Mouse (Mus musculus): ENCODE results near the gene Cib2. TPM values are rescaled to one million over a fixed set of nuclear protein-coding genes. Genes with fewer than 3 reads are reported as not detected.

Cib2 gene
- polyA plus RNA-seq, 1 experiment from 2014 or later = 11.6 TPM

- Histone ChIP-seq H3K27ac (no peak overlapping the region), H3K9me3 (no peaks in the 10 kb centered on the region), H3K4me1 (no peaks in the 10 kb centered on the region), H3K9ac (no peak overlapping the region), H3K36me3 (no peaks in the 10 kb centered on the region), H3K4me3 (no peak overlapping the region), H3K27me3 (no peaks in the 10 kb centered on the region), H3K4me2 (no peak overlapping the region)
- WGBS = 57% methylated on average over 5 of the region's 5 CpGs
- no peak for ATAC-seq (ENCODE audit: borderline replicate concordance, extremely low read depth, low FRiP score, low TSS enrichment)
Observed at GRCm38 (mm10) chr9:54540801-54541200, 19.2 kb downstream of the Cib2 start.

- Histone ChIP-seq H3K4me1 (no peaks in the 10 kb centered on the region), H3K4me2 (no peak within 1 kb of the TSS), H3K36me3 (no peaks in the 10 kb centered on the region), H3K27ac (no peak within 1 kb of the TSS), H3K4me3 (no peak within 1 kb of the TSS), H3K27me3 (no peaks in the 10 kb centered on the region), H3K9ac (no peak within 1 kb of the TSS), H3K9me3 (no peaks in the 10 kb centered on the region)
- WGBS = 84% methylated on average over 14 of the region's 14 CpGs
- no peak for ATAC-seq (ENCODE audit: borderline replicate concordance, extremely low read depth, low FRiP score, low TSS enrichment)
Observed at GRCm38 (mm10) chr9:54538684-54539083, 21.3 kb downstream of the Cib2 start, which contains the start of gene Sh2d7. TSS of gene Sh2d7 (plus strand) at chr9:54538984.

- WGBS = 89% methylated on average over 3 of the region's 3 CpGs
- H3K9me3 ChIP-seq = no peaks in the 10 kb centered on the region
Observed at GRCm38 (mm10) chr9:54538244-54538643, 21.8 kb downstream of the Cib2 start.

GRCm38 (mm10) chr9:54537480-54537879, 22.5 kb downstream of the Cib2 start:
- no peaks in the 10 kb centered on the region for H3K27me3 ChIP-seq
- H3K4me2 ChIP-seq = no peak overlapping the region
- no peak overlapping the region for H3K27ac ChIP-seq
- H3K4me3 ChIP-seq = no peak overlapping the region
- no peaks in the 10 kb centered on the region for H3K4me1 ChIP-seq
- ATAC-seq (ENCODE audit: borderline replicate concordance, extremely low read depth, low FRiP score, low TSS enrichment) = no peak
- no peak overlapping the region for H3K9ac ChIP-seq
- 78% methylated on average over 3 of the region's 3 CpGs for WGBS
- H3K36me3 ChIP-seq = no peaks in the 10 kb centered on the region
- no peaks in the 10 kb centered on the region for H3K9me3 ChIP-seq

More at GRCm38 (mm10) chr9:54538244-54538643, 21.8 kb downstream of the Cib2 start:
- Histone ChIP-seq H3K27me3 (no peaks in the 10 kb centered on the region), H3K27ac (no peak overlapping the region), H3K4me1 (no peaks in the 10 kb centered on the region), H3K4me3 (no peak overlapping the region), H3K9ac (no peak overlapping the region), H3K36me3 (no peaks in the 10 kb centered on the region), H3K4me2 (no peak overlapping the region)
- ATAC-seq (ENCODE audit: borderline replicate concordance, extremely low read depth, low FRiP score, low TSS enrichment) = no peak

GRCm38 (mm10) chr9:54537030-54537429, 23.0 kb downstream of the Cib2 start:
- Histone ChIP-seq H3K4me1 (no peaks in the 10 kb centered on the region), H3K4me2 (no peak overlapping the region), H3K27me3 (no peaks in the 10 kb centered on the region), H3K36me3 (no peaks in the 10 kb centered on the region), H3K9me3 (no peaks in the 10 kb centered on the region), H3K9ac (no peak overlapping the region), H3K27ac (no peak overlapping the region), H3K4me3 (no peak overlapping the region)
- ATAC-seq (ENCODE audit: borderline replicate concordance, extremely low read depth, low FRiP score, low TSS enrichment) = no peak
- 40% methylated on average over 4 of the region's 4 CpGs for WGBS

GRCm38 (mm10) chr9:54536236-54536635, 23.8 kb downstream of the Cib2 start:
- no peaks in the 10 kb centered on the region for H3K9me3 ChIP-seq
- H3K27me3 ChIP-seq = no peaks in the 10 kb centered on the region
- H3K4me2 ChIP-seq = no peak overlapping the region
- WGBS = 76% methylated on average over 7 of the region's 7 CpGs
- H3K9ac ChIP-seq = no peak overlapping the region
- no peak for ATAC-seq (ENCODE audit: borderline replicate concordance, extremely low read depth, low FRiP score, low TSS enrichment)
- H3K27ac ChIP-seq = no peak overlapping the region
- no peak overlapping the region for H3K4me3 ChIP-seq
- H3K36me3 ChIP-seq = no peaks in the 10 kb centered on the region
- no peaks in the 10 kb centered on the region for H3K4me1 ChIP-seq

GRCm38 (mm10) chr9:54533975-54534374, 26.0 kb downstream of the Cib2 start:
- Histone ChIP-seq H3K27me3 (no peaks in the 10 kb centered on the region), H3K27ac (no peak overlapping the region), H3K9ac (no peak overlapping the region), H3K4me2 (no peak overlapping the region), H3K4me3 (no peak overlapping the region), H3K36me3 (no peaks in the 10 kb centered on the region), H3K4me1 (no peaks in the 10 kb centered on the region), H3K9me3 (no peaks in the 10 kb centered on the region)
- ATAC-seq (ENCODE audit: borderline replicate concordance, extremely low read depth, low FRiP score, low TSS enrichment) = peak; percentile 62
- 42% methylated on average over 5 of the region's 5 CpGs for WGBS

- H3K27me3 ChIP-seq = no peaks in the 10 kb centered on the region
- no peak overlapping the region for H3K9ac ChIP-seq
- 74% methylated on average over 2 of the region's 2 CpGs for WGBS
- no peak overlapping the region for H3K4me3 ChIP-seq
- ATAC-seq (ENCODE audit: borderline replicate concordance, extremely low read depth, low FRiP score, low TSS enrichment) = no peak
- H3K9me3 ChIP-seq = no peaks in the 10 kb centered on the region
- no peak overlapping the region for H3K27ac ChIP-seq
- H3K4me1 ChIP-seq = no peaks in the 10 kb centered on the region
- no peak overlapping the region for H3K4me2 ChIP-seq
- H3K36me3 ChIP-seq = no peaks in the 10 kb centered on the region
Observed at GRCm38 (mm10) chr9:54532926-54533325, 27.1 kb downstream of the Cib2 start.

- Histone ChIP-seq H3K27me3 (no peaks in the 10 kb centered on the region), H3K36me3 (no peaks in the 10 kb centered on the region)
Observed at GRCm38 (mm10) chr9:54531421-54531820, 28.6 kb downstream of the Cib2 start.

GRCm38 (mm10) chr9:54530836-54531235, 29.2 kb downstream of the Cib2 start:
- H3K4me2 ChIP-seq = no peak overlapping the region
- no peak overlapping the region for H3K9ac ChIP-seq
- ATAC-seq (ENCODE audit: borderline replicate concordance, extremely low read depth, low FRiP score, low TSS enrichment) = no peak
- H3K4me1 ChIP-seq = no peaks in the 10 kb centered on the region
- no peaks in the 10 kb centered on the region for H3K9me3 ChIP-seq
- H3K27ac ChIP-seq = no peak overlapping the region
- H3K36me3 ChIP-seq = no peaks in the 10 kb centered on the region
- WGBS = 85% methylated on average over 6 of the region's 6 CpGs
- no peak overlapping the region for H3K4me3 ChIP-seq
- no peaks in the 10 kb centered on the region for H3K27me3 ChIP-seq

More at GRCm38 (mm10) chr9:54531421-54531820, 28.6 kb downstream of the Cib2 start:
- no peak for ATAC-seq (ENCODE audit: borderline replicate concordance, extremely low read depth, low FRiP score, low TSS enrichment)
- H3K27ac ChIP-seq = no peak overlapping the region
- no peaks in the 10 kb centered on the region for H3K4me1 ChIP-seq
- no peak overlapping the region for H3K4me3 ChIP-seq
- H3K9me3 ChIP-seq = no peaks in the 10 kb centered on the region
- H3K4me2 ChIP-seq = no peak overlapping the region
- H3K9ac ChIP-seq = no peak overlapping the region

- Histone ChIP-seq H3K4me2 (no peak overlapping the region), H3K9me3 (no peaks in the 10 kb centered on the region), H3K9ac (no peak overlapping the region), H3K4me3 (no peak overlapping the region), H3K27ac (no peak overlapping the region), H3K36me3 (no peaks in the 10 kb centered on the region), H3K27me3 (no peaks in the 10 kb centered on the region), H3K4me1 (no peaks in the 10 kb centered on the region)
- no peak for ATAC-seq (ENCODE audit: borderline replicate concordance, extremely low read depth, low FRiP score, low TSS enrichment)
- 63% methylated on average over 2 of the region's 2 CpGs for WGBS
Observed at GRCm38 (mm10) chr9:54529950-54530349, 30.1 kb downstream of the Cib2 start.

GRCm38 (mm10) chr9:54527694-54528093, 32.3 kb downstream of the Cib2 start:
- H3K27ac ChIP-seq = no peak overlapping the region
- H3K4me1 ChIP-seq = no peaks in the 10 kb centered on the region
- H3K36me3 ChIP-seq = no peaks in the 10 kb centered on the region
- ATAC-seq (ENCODE audit: borderline replicate concordance, extremely low read depth, low FRiP score, low TSS enrichment) = no peak
- 64% methylated on average over 7 of the region's 7 CpGs for WGBS
- no peaks in the 10 kb centered on the region for H3K27me3 ChIP-seq
- no peak overlapping the region for H3K4me2 ChIP-seq
- H3K9ac ChIP-seq = no peak overlapping the region
- no peaks in the 10 kb centered on the region for H3K9me3 ChIP-seq
- H3K4me3 ChIP-seq = no peak overlapping the region

GRCm38 (mm10) chr9:54520286-54520685, 39.7 kb downstream of the Cib2 start:
- no peak overlapping the region for H3K4me3 ChIP-seq
- H3K27me3 ChIP-seq = no peaks in the 10 kb centered on the region
- no peak overlapping the region for H3K4me2 ChIP-seq
- no peak overlapping the region for H3K27ac ChIP-seq
- no peaks in the 10 kb centered on the region for H3K36me3 ChIP-seq
- H3K9me3 ChIP-seq = no peaks in the 10 kb centered on the region
- ATAC-seq (ENCODE audit: borderline replicate concordance, extremely low read depth, low FRiP score, low TSS enrichment) = no peak
- no peak overlapping the region for H3K9ac ChIP-seq
- H3K4me1 ChIP-seq = no peaks in the 10 kb centered on the region
- 66% methylated on average over 4 of the region's 4 CpGs for WGBS
